ENCODE assay signal across 34 mouse cellular contexts in the genomic region with DNA sequence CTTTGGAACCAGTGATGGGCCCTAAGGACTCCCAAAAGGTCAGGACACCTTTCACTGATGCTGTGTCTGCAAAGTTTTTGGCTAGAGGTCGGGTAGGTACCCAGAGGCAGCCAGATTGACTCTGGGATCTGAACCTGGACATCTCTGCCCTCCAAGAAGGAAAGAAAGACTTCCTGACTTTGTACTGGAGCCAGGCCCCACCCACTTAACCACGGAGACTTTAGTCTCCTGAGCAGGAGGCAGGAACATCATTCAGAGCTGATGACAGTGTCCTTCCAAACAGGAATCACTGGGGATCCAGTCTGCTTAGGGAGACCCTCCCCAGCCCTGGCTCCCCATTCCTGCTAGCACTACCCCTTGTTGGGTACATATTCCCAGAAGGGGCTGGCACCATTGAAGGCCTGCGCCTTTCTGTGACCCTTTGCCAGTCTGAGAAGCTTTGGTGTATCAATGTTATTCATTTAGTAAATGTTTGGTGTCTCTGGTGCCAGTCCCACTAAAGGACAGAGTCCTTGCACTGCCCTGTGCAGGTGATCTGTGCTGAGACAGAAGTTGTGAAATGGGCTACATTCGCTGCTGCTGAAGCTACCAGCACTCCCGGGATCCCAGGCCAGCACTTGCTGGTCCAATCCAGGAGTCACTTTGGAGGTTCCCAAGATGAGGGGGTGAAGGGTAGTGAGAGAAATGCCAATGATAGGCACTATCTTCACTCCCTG. TPM values are rescaled to one million over a fixed set of nuclear protein-coding genes. Genes with fewer than 3 reads are reported as not detected.
DNase-seq lines count a peak whose midpoint lies in the region; ATAC-seq and TF ChIP-seq lines count a peak whose summit lies in the region.
"Had no signal": no experiment of that assay in that cellular context is flagged by ENCODE, and none has a peak within 500 bp of the region (broad histone marks: within the 10 kb centered on the region; RNA-seq: fewer than 3 reads in every experiment).

No protein-coding gene starts in this region.

- intact Hi-C loops in left cerebral cortex, postnatal 14 days (cut with DNase I) = no loop called here

- no peak for TF ChIP-seq CTCF in liver, postnatal 0 days (IDR thresholded peaks at IDR 0.05; ENCODE audit: low read depth)

- no peak overlapping the region for H3K4me3 ChIP-seq in kidney, embryonic 16.5 days (ENCODE audit: low read length)
- no peak overlapping the region for H3K4me3 ChIP-seq in liver, embryonic 15.5 days (replicated peaks)
- no peak overlapping the region for H3K4me3 ChIP-seq in liver, embryonic 12.5 days
- H3K4me3 ChIP-seq in intestine, embryonic 16.5 days (ENCODE audit: low read length) = no peak overlapping the region
- H3K4me3 ChIP-seq in liver, postnatal 0 days (ENCODE audit: low read depth, low read length) = no peak overlapping the region
- H3K4me3 ChIP-seq: embryonic facial prominence, embryonic 10.5 days; embryonic facial prominence, embryonic 13.5 days; erythroblast, embryonic 14.5 days; forebrain, embryonic 12.5 days; forebrain, embryonic 15.5 days; heart, adult 2 months; heart, embryonic 10.5 days; heart, embryonic 13.5 days had no signal

- no peaks in the 10 kb centered on the region for H3K27me3 ChIP-seq in kidney, embryonic 16.5 days (ENCODE audit: insufficient read depth, low read length)
- H3K27me3 ChIP-seq in liver, embryonic 15.5 days = no peaks in the 10 kb centered on the region
- peaks cover 6% of the 10 kb centered on the region; the same call in 1 of the 2 replicates for H3K27me3 ChIP-seq in liver, embryonic 12.5 days (replicated peaks)
- H3K27me3 ChIP-seq in intestine, embryonic 16.5 days (replicated peaks; ENCODE audit: control insufficient read depth, insufficient read depth, low read length) = no peaks in the 10 kb centered on the region
- H3K27me3 ChIP-seq in liver, postnatal 0 days (ENCODE audit: insufficient read depth, low read length) = no peaks in the 10 kb centered on the region
- H3K27me3 ChIP-seq: forebrain, embryonic 15.5 days had no signal

- peaks cover 1% of the 10 kb centered on the region for H3K4me1 ChIP-seq in kidney, embryonic 16.5 days (ENCODE audit: insufficient read depth, low read length)
- peaks cover 35% of the 10 kb centered on the region for H3K4me1 ChIP-seq in liver, embryonic 15.5 days (replicated peaks)
- peaks cover 38% of the 10 kb centered on the region for H3K4me1 ChIP-seq in liver, embryonic 12.5 days
- H3K4me1 ChIP-seq in intestine, embryonic 16.5 days (ENCODE audit: control insufficient read depth, insufficient read depth, low read length) = peaks cover 13% of the 10 kb centered on the region; the same call in 1 of the 2 replicates
- peaks cover 19% of the 10 kb centered on the region for H3K4me1 ChIP-seq in liver, postnatal 0 days (ENCODE audit: insufficient read depth)

- no peak for ATAC-seq in kidney, embryonic 16.5 days (ENCODE audit: low FRiP score, low TSS enrichment)
- ATAC-seq in liver, embryonic 15.5 days (ENCODE audit: insufficient read depth) = no peak
- no peak for ATAC-seq in liver, embryonic 12.5 days
- ATAC-seq in intestine, embryonic 16.5 days = no peak
- ATAC-seq in liver, postnatal 0 days = peak; percentile 30
- ATAC-seq: CD4-positive, CD25-positive, alpha-beta regulatory T cell, adult 4 months; forebrain, embryonic 15.5 days had no signal

- H3K9ac ChIP-seq in kidney, embryonic 16.5 days (replicated peaks; ENCODE audit: low read length) = no peak overlapping the region
- H3K9ac ChIP-seq in liver, embryonic 15.5 days = no peak overlapping the region
- H3K9ac ChIP-seq in liver, embryonic 12.5 days = no peak overlapping the region
- peak overlapping the region; percentile 39; the same call in 1 of the 2 replicates for H3K9ac ChIP-seq in intestine, embryonic 16.5 days (ENCODE audit: low read depth, low read length)
- H3K9ac ChIP-seq in liver, postnatal 0 days (replicated peaks) = peak overlapping the region; percentile 21; the same call in 1 of the 2 replicates
- H3K9ac ChIP-seq: embryonic facial prominence, embryonic 13.5 days; forebrain, embryonic 12.5 days; forebrain, embryonic 15.5 days; heart, embryonic 13.5 days had no signal

- TF ChIP-seq EP300 in liver, postnatal 0 days (IDR thresholded peaks at IDR 0.05; ENCODE audit: low read depth) = no peak

- peak; percentile 52 for DNase-seq in kidney, adult 9 months
- no peak for DNase-seq in liver, postnatal 0 days
- DNase-seq in cerebellum, adult 11-12 months = no peak
- DNase-seq in left cerebral cortex, postnatal 14 days (ENCODE audit: low spot score in 2 of 2) = no peak
- DNase-seq: adrenal gland, adult 2 months; adrenal gland, postnatal 14 days; cerebellum, adult 11 months; cerebellum, adult 8-10 months; cerebellum, postnatal 10 days; cerebellum, postnatal 36 days; embryo, embryonic 11 days; gastrocnemius, postnatal 10 days; gastrocnemius, postnatal 36 days; heart, adult 2 months; heart, postnatal 14 days; heart, postnatal 4 days had no signal

- H3K9me3 ChIP-seq in kidney, embryonic 16.5 days (ENCODE audit: low read length) = no peaks in the 10 kb centered on the region
- no peaks in the 10 kb centered on the region for H3K9me3 ChIP-seq in liver, embryonic 15.5 days (replicated peaks)
- H3K9me3 ChIP-seq in liver, embryonic 12.5 days (replicated peaks) = no peaks in the 10 kb centered on the region
- no peaks in the 10 kb centered on the region for H3K9me3 ChIP-seq in intestine, embryonic 16.5 days (ENCODE audit: control insufficient read depth, low read length)
- no peaks in the 10 kb centered on the region for H3K9me3 ChIP-seq in liver, postnatal 0 days (ENCODE audit: low read length)
- H3K9me3 ChIP-seq: embryonic facial prominence, embryonic 10.5 days; embryonic facial prominence, embryonic 13.5 days; forebrain, embryonic 12.5 days; forebrain, embryonic 15.5 days; heart, embryonic 10.5 days; heart, embryonic 13.5 days had no signal

- no peak overlapping the region for H3K27ac ChIP-seq in kidney, embryonic 16.5 days (ENCODE audit: low read length)
- 0 out of 2 replicates have a peak overlapping the region, but pooled peaks have one; percentile 45 for H3K27ac ChIP-seq in liver, embryonic 15.5 days (replicated peaks)
- no peak overlapping the region for H3K27ac ChIP-seq in liver, embryonic 12.5 days
- H3K27ac ChIP-seq in intestine, embryonic 16.5 days (ENCODE audit: low read length) = peak overlapping the region; percentile 84
- peak overlapping the region; percentile 87 for H3K27ac ChIP-seq in liver, postnatal 0 days (ENCODE audit: low read depth)
- H3K27ac ChIP-seq: embryonic facial prominence, embryonic 10.5 days; embryonic facial prominence, embryonic 13.5 days; forebrain, embryonic 12.5 days; forebrain, embryonic 15.5 days; heart, adult 2 months; heart, embryonic 10.5 days; heart, embryonic 13.5 days had no signal

- H3K4me2 ChIP-seq in kidney, embryonic 16.5 days (replicated peaks; ENCODE audit: low read depth, low read length) = no peak overlapping the region
- H3K4me2 ChIP-seq in liver, embryonic 15.5 days = no peak overlapping the region
- H3K4me2 ChIP-seq in liver, embryonic 12.5 days = no peak overlapping the region
- no peak overlapping the region for H3K4me2 ChIP-seq in intestine, embryonic 16.5 days (ENCODE audit: low read depth, low read length)
- H3K4me2 ChIP-seq in liver, postnatal 0 days (ENCODE audit: low read depth, low read length) = peak overlapping the region; percentile 16; the same call in 1 of the 2 replicates
- H3K4me2 ChIP-seq: embryonic facial prominence, embryonic 13.5 days; forebrain, embryonic 12.5 days; forebrain, embryonic 15.5 days; heart, embryonic 13.5 days had no signal

- H3K36me3 ChIP-seq in kidney, embryonic 16.5 days (ENCODE audit: insufficient read depth, low read length) = peaks cover 15% of the 10 kb centered on the region
- 0 out of 2 replicates have a peak, but pooled peaks cover 20% of the 10 kb centered on the region for H3K36me3 ChIP-seq in liver, embryonic 15.5 days (replicated peaks)
- peaks cover 28% of the 10 kb centered on the region for H3K36me3 ChIP-seq in liver, embryonic 12.5 days
- H3K36me3 ChIP-seq in intestine, embryonic 16.5 days (ENCODE audit: control insufficient read depth, insufficient read depth, low read length) = 0 out of 2 replicates have a peak, but pooled peaks cover 6% of the 10 kb centered on the region
- peaks cover 30% of the 10 kb centered on the region for H3K36me3 ChIP-seq in liver, postnatal 0 days (replicated peaks; ENCODE audit: insufficient read depth, low read length)

- 65% methylated on average over 5 of the region's 5 CpGs for WGBS in kidney, embryonic 16.5 days
- 38% methylated on average over 5 of the region's 5 CpGs for WGBS in liver, embryonic 15.5 days (ENCODE audit: insufficient replicate concordance)
- WGBS in liver, embryonic 12.5 days (ENCODE audit: insufficient replicate concordance) = 42% methylated on average over 5 of the region's 5 CpGs
- 69% methylated on average over 5 of the region's 5 CpGs for WGBS in intestine, embryonic 16.5 days
- WGBS in liver, postnatal 0 days (ENCODE audit: insufficient replicate concordance) = 46% methylated on average over 5 of the region's 5 CpGs

RNA-seq across cellular contexts. Expression of a gene that starts 3.3 kb away (rescaled TPM):
- 13.6 and 19.3 TPM in 2 replicates for polyA plus RNA-seq in kidney, embryonic 16.5 days (2015; fragmentation: Nextera tagmentation; extraction: Ambion mirVana)
- 5,098 and 5,983 TPM in 2 replicates for polyA plus RNA-seq in liver, embryonic 15.5 days (2015; fragmentation: Nextera tagmentation; extraction: Ambion mirVana)
- polyA plus RNA-seq in liver, embryonic 12.5 days (2016; fragmentation: Nextera tagmentation; extraction: Ambion mirVana) = 1,440 and 1,454 TPM in 2 replicates
- polyA plus RNA-seq in intestine, embryonic 16.5 days (2015; fragmentation: Nextera tagmentation; extraction: Ambion mirVana) = 3,214 and 4,275 TPM in 2 replicates
- 27,203 and 27,647 TPM in 2 replicates for polyA plus RNA-seq in liver, postnatal 0 days (2015; fragmentation: Nextera tagmentation; extraction: Ambion mirVana)
- total RNA-seq in left cerebral cortex, postnatal 14 days (2021) = under 1 TPM in 1 of 2 experiments, not detected in 1; 0.57 TPM
- total RNA-seq: granulocyte monocyte progenitor cell, adult 5-6 weeks; heart, adult 2 months had no signal
- polyA plus RNA-seq: C2C12; CD4-positive, CD25-positive, alpha-beta regulatory T cell, adult 4 months had no signal

RNA-seq across cellular contexts. Expression of a gene that starts 10.3 kb away (rescaled TPM):
- polyA plus RNA-seq in kidney, embryonic 16.5 days (2015; fragmentation: Nextera tagmentation; extraction: Ambion mirVana) = 0.76 and 0.82 TPM in 2 replicates
- 6.6 and 6.8 TPM in 2 replicates for polyA plus RNA-seq in liver, embryonic 15.5 days (2015; fragmentation: Nextera tagmentation; extraction: Ambion mirVana)
- 2.1 and 2.4 TPM in 2 replicates for polyA plus RNA-seq in liver, embryonic 12.5 days (2016; fragmentation: Nextera tagmentation; extraction: Ambion mirVana)
- polyA plus RNA-seq in intestine, embryonic 16.5 days (2015; fragmentation: Nextera tagmentation; extraction: Ambion mirVana) = 590 and 929 TPM in 2 replicates
- 453 and 541 TPM in 2 replicates for polyA plus RNA-seq in liver, postnatal 0 days (2015; fragmentation: Nextera tagmentation; extraction: Ambion mirVana)
- under 1 TPM in 1 of 2 experiments, not detected in 1; 0.92 TPM for total RNA-seq in left cerebral cortex, postnatal 14 days (2021)
- total RNA-seq: gastrocnemius, postnatal 10 days; granulocyte monocyte progenitor cell, adult 5-6 weeks; heart, adult 2 months; heart, postnatal 14 days; heart, postnatal 4 days; MEL had no signal
- polyA plus RNA-seq: C2C12; CD4-positive, CD25-positive, alpha-beta regulatory T cell, adult 4 months; embryonic facial prominence, embryonic 10.5 days; embryonic facial prominence, embryonic 13.5 days; erythroblast, embryonic 14.5 days; forebrain, embryonic 12.5 days; forebrain, embryonic 15.5 days; heart, embryonic 10.5 days; heart, embryonic 13.5 days; hindbrain, embryonic 11.5 days had no signal

RNA-seq across cellular contexts. Expression of a gene that starts 15.4 kb away (rescaled TPM):
- 0.25 TPM in 1 of 2 replicates, not detected in the other for polyA plus RNA-seq in kidney, embryonic 16.5 days (2015; fragmentation: Nextera tagmentation; extraction: Ambion mirVana)
- 0.33 TPM in 2 replicates for polyA plus RNA-seq in liver, embryonic 15.5 days (2015; fragmentation: Nextera tagmentation; extraction: Ambion mirVana)
- not detected in 2 replicates for polyA plus RNA-seq in liver, embryonic 12.5 days (2016; fragmentation: Nextera tagmentation; extraction: Ambion mirVana)
- polyA plus RNA-seq in intestine, embryonic 16.5 days (2015; fragmentation: Nextera tagmentation; extraction: Ambion mirVana) = 1,729 and 3,070 TPM in 2 replicates
- polyA plus RNA-seq in liver, postnatal 0 days (2015; fragmentation: Nextera tagmentation; extraction: Ambion mirVana) = 256 and 423 TPM in 2 replicates
- not detected for total RNA-seq in left cerebral cortex, postnatal 14 days (2021)
- total RNA-seq: gastrocnemius, postnatal 10 days; gastrocnemius, postnatal 36 days; granulocyte monocyte progenitor cell, adult 5-6 weeks; heart, adult 2 months; heart, postnatal 4 days; MEL had no signal
- polyA plus RNA-seq: C2C12; CD4-positive, CD25-positive, alpha-beta regulatory T cell, adult 4 months; embryonic facial prominence, embryonic 10.5 days; embryonic facial prominence, embryonic 13.5 days; erythroblast, embryonic 14.5 days; forebrain, embryonic 12.5 days; forebrain, embryonic 15.5 days; heart, embryonic 13.5 days; hindbrain, embryonic 11.5 days had no signal

RNA-seq across cellular contexts. Expression of a gene that starts 43.3 kb away (rescaled TPM):
- polyA plus RNA-seq in kidney, embryonic 16.5 days (2015; fragmentation: Nextera tagmentation; extraction: Ambion mirVana) = not detected in 2 replicates
- 0.69 and 1.3 TPM in 2 replicates for polyA plus RNA-seq in liver, embryonic 15.5 days (2015; fragmentation: Nextera tagmentation; extraction: Ambion mirVana)
- 0.25 and 0.33 TPM in 2 replicates for polyA plus RNA-seq in liver, embryonic 12.5 days (2016; fragmentation: Nextera tagmentation; extraction: Ambion mirVana)
- 0.33 and 0.35 TPM in 2 replicates for polyA plus RNA-seq in intestine, embryonic 16.5 days (2015; fragmentation: Nextera tagmentation; extraction: Ambion mirVana)
- polyA plus RNA-seq in liver, postnatal 0 days (2015; fragmentation: Nextera tagmentation; extraction: Ambion mirVana) = 771 and 869 TPM in 2 replicates
- not detected for total RNA-seq in left cerebral cortex, postnatal 14 days (2021)
- total RNA-seq: gastrocnemius, postnatal 10 days; granulocyte monocyte progenitor cell, adult 5-6 weeks; heart, adult 2 months; heart, postnatal 14 days; heart, postnatal 4 days; MEL had no signal
- polyA plus RNA-seq: C2C12; CD4-positive, CD25-positive, alpha-beta regulatory T cell, adult 4 months; cortical plate, adult 2 months; embryonic facial prominence, embryonic 10.5 days; embryonic facial prominence, embryonic 13.5 days; erythroblast, embryonic 14.5 days; forebrain, embryonic 12.5 days; forebrain, embryonic 15.5 days; heart, adult 2 months; heart, embryonic 13.5 days; heart, embryonic 16.5 days; hindbrain, embryonic 11.5 days had no signal

RNA-seq across cellular contexts. Expression of a gene that starts 47.8 kb away (rescaled TPM):
- polyA plus RNA-seq in kidney, embryonic 16.5 days (2015; fragmentation: Nextera tagmentation; extraction: Ambion mirVana) = 61.1 and 61.9 TPM in 2 replicates
- polyA plus RNA-seq in liver, embryonic 15.5 days (2015; fragmentation: Nextera tagmentation; extraction: Ambion mirVana) = 23.4 and 27.4 TPM in 2 replicates
- polyA plus RNA-seq in liver, embryonic 12.5 days (2016; fragmentation: Nextera tagmentation; extraction: Ambion mirVana) = 55.4 and 56.0 TPM in 2 replicates
- 47.6 and 50.0 TPM in 2 replicates for polyA plus RNA-seq in intestine, embryonic 16.5 days (2015; fragmentation: Nextera tagmentation; extraction: Ambion mirVana)
- polyA plus RNA-seq in liver, postnatal 0 days (2015; fragmentation: Nextera tagmentation; extraction: Ambion mirVana) = 20.6 and 21.8 TPM in 2 replicates
- 10 to 100 TPM; 35.6 to 39.4 TPM for total RNA-seq in left cerebral cortex, postnatal 14 days (2021)

Comparison
In these comparisons a context has a peak if more than half of its experiments do, and no peak if none do; other contexts are left out.
1. H3K27ac ChIP-seq: peak in liver, embryonic 15.5 days (single experiment), intestine, embryonic 16.5 days (single experiment) and liver, postnatal 0 days (single experiment); none in kidney, embryonic 16.5 days (single experiment) and liver, embryonic 12.5 days (single experiment).
2. H3K9ac ChIP-seq: peak in intestine, embryonic 16.5 days (single experiment) and liver, postnatal 0 days (single experiment); none in kidney, embryonic 16.5 days (single experiment), liver, embryonic 15.5 days (single experiment) and liver, embryonic 12.5 days (single experiment).
3. RNA of a gene that starts 10.3 kb away (polyA plus RNA-seq): 590 to 929 TPM in intestine, embryonic 16.5 days and 453 to 541 TPM in liver, postnatal 0 days; 6.6 to 6.8 TPM in liver, embryonic 15.5 days, 2.1 to 2.4 TPM in liver, embryonic 12.5 days and 0.76 to 0.82 TPM in kidney, embryonic 16.5 days; every median in the first group is over 10 times any median in the second.
4. RNA of a gene that starts 15.4 kb away (polyA plus RNA-seq): 1,729 to 3,070 TPM in intestine, embryonic 16.5 days and 256 to 423 TPM in liver, postnatal 0 days; 0.33 TPM in liver, embryonic 15.5 days, 0.25 TPM in kidney, embryonic 16.5 days and not detected in liver, embryonic 12.5 days; every median in the first group is over 100 times any median in the second.
5. RNA of a gene that starts 3.3 kb away (polyA plus RNA-seq): 27,203 to 27,647 TPM in liver, postnatal 0 days, 5,098 to 5,983 TPM in liver, embryonic 15.5 days, 3,214 to 4,275 TPM in intestine, embryonic 16.5 days and 1,440 to 1,454 TPM in liver, embryonic 12.5 days; 13.6 to 19.3 TPM in kidney, embryonic 16.5 days; every median in the first group is over 10 times any median in the second.